Mouse (Mus musculus) hindbrain, embryonic 15.5 days (tissue): ENCODE measurements at regions not wholly inside any gene's neighbourhood (a gene's known extent, or its start where the extent isn't known, plus 50 kb on each side); places are given as distances from the start of the nearest gene placed in this dataset.
A peak's percentile ranks its signal among the peaks of the same experiment; 100 is the strongest.

Experiments used
- ATAC-seq: fragments of 200-750 bp; cut with Nextera tagmentation; 2 replicates; pipeline ENCODE4 v1.8.0; 2017; ENCODE audit warnings: low read depth, moderate number of reproducible peaks, moderate TSS enrichment; ENCODE audit not compliant: low FRiP score
- H3K27ac ChIP-seq: fragments of 300-500 bp; sonication (generic); replicated peaks from 2 replicates; pipeline ENCODE4 v1.5.1; 2015; ENCODE audit warnings: mild to moderate bottlenecking, inconsistent platforms
- H3K27me3 ChIP-seq: fragments of 300-500 bp; sonication (generic); 2 replicates; pipeline ENCODE4 v1.6.1; 2015; ENCODE audit warnings: control low read depth, inconsistent platforms
- H3K36me3 ChIP-seq: fragments of 300-500 bp; sonication (generic); 2 replicates; pipeline ENCODE4 v1.6.1; 2015; ENCODE audit warnings: control low read depth, inconsistent platforms
- H3K4me1 ChIP-seq: fragments of 300-500 bp; sonication (generic); replicated peaks from 2 replicates; pipeline ENCODE4 v1.6.1; 2015; ENCODE audit warnings: control low read depth, inconsistent platforms
- H3K4me2 ChIP-seq: fragments of 300-500 bp; sonication (generic); 2 replicates; pipeline ENCODE4 v1.6.1; 2015; ENCODE audit warnings: moderate library complexity, mild to moderate bottlenecking, inconsistent platforms
- H3K4me3 ChIP-seq: fragments of 300-500 bp; sonication (generic); 2 replicates; pipeline ENCODE4 v1.5.1; 2015; ENCODE audit warnings: mild to moderate bottlenecking, inconsistent platforms
- H3K9ac ChIP-seq: fragments of 300-500 bp; sonication (generic); 2 replicates; pipeline ENCODE4 v1.6.1; 2015; ENCODE audit warnings: inconsistent platforms
- H3K9me3 ChIP-seq: fragments of 300-500 bp; sonication (generic); 2 replicates; pipeline ENCODE4 v1.6.1; 2016; ENCODE audit warnings: control low read depth, inconsistent platforms
- WGBS: fragments of 180-500 bp; shearing (Covaris S2); methylation state at CpG from one replicate; pipeline ENCODE4 v1.1.7; 2015; 5-methylcytosine and 5-hydroxymethylcytosine counted together

DNA sequence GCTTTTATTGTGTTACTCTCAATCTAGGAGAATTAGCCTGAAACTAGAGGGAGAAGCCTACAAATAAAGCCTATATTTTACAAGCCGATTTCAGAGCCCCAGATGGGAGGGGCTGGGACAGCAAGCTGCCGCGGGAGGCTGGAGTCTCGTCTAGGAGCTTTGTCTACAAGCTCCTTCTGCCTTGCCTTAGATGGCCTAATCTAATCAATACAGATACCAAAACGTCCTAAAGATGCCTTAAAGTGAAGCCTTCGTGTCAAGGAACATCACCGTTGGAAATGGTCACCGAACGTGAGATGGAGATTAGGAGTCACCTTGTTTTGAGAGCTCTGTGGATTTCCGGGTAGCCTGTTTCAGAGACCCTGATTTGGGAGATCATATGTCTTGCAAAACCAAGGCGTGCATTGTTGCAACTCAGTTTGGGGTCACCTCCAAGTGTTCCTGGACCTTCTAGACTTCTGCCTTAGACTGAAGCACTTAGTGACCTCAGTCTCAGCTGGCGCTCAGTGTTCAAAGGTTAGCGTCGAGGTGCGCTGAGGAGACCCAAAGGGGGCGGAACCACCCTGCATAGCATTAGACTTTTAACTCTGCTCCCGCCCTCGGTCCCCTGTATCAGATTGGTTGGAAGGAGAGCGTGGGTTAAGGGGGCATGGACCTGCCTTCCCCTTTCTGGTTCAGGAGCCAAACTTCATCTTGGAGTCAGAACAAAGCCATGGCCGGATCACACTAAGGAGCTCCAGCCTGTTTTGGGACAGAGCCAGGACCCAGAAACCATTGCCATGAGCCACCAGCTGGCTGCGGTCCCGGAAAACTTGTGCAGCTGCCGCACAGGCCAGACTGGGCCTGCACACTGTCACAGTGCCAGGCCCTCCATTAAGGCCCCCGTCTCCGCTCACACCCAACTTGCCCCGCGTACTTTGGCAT is 174.9 kb upstream of the Jmjd1c start:
- H3K27me3 ChIP-seq: no peaks in the 10 kb centered on the region
- H3K36me3 ChIP-seq: no peaks in the 10 kb centered on the region
- 9% methylated on average over 27 of the region's 27 CpGs for WGBS
- H3K4me3 ChIP-seq: peak overlapping the region; percentile 15
- H3K4me1 ChIP-seq: peaks cover 38% of the 10 kb centered on the region
- peak overlapping the region; percentile 51 for H3K4me2 ChIP-seq
- no peaks in the 10 kb centered on the region for H3K9me3 ChIP-seq
- H3K27ac ChIP-seq: peak overlapping the region; percentile 90
- peak overlapping the region; percentile 28; the same call in 1 of the 2 replicates for H3K9ac ChIP-seq
- peak; percentile 91 for ATAC-seq

GRCm38 (mm10) chr10:66921776-66922175 is 174.1 kb upstream of the Jmjd1c start:
- H3K4me1 ChIP-seq: peaks cover 38% of the 10 kb centered on the region
- H3K4me2 ChIP-seq: peak overlapping the region; percentile 51
- no peaks in the 10 kb centered on the region for H3K36me3 ChIP-seq
- H3K9ac ChIP-seq: no peak overlapping the region
- no peaks in the 10 kb centered on the region for H3K9me3 ChIP-seq
- H3K4me3 ChIP-seq: no peak overlapping the region
- H3K27ac ChIP-seq: peak overlapping the region; percentile 90
- WGBS: 36% methylated on average over 6 of the region's 6 CpGs
- ATAC-seq: no peak
- H3K27me3 ChIP-seq: no peaks in the 10 kb centered on the region

- H3K9ac ChIP-seq: no peak overlapping the region
- H3K27me3 ChIP-seq: no peaks in the 10 kb centered on the region
- no peaks in the 10 kb centered on the region for H3K36me3 ChIP-seq
- peak overlapping the region; percentile 90 for H3K27ac ChIP-seq
- no peaks in the 10 kb centered on the region for H3K9me3 ChIP-seq
- no peak for ATAC-seq
- no peak overlapping the region for H3K4me2 ChIP-seq
- 66% methylated on average over 6 of the region's 6 CpGs for WGBS
- peaks cover 38% of the 10 kb centered on the region for H3K4me1 ChIP-seq
- no peak overlapping the region for H3K4me3 ChIP-seq
These were observed 173.6 kb upstream of the Jmjd1c start for GRCm38 (mm10) chr10:66922314-66922713.

DNA sequence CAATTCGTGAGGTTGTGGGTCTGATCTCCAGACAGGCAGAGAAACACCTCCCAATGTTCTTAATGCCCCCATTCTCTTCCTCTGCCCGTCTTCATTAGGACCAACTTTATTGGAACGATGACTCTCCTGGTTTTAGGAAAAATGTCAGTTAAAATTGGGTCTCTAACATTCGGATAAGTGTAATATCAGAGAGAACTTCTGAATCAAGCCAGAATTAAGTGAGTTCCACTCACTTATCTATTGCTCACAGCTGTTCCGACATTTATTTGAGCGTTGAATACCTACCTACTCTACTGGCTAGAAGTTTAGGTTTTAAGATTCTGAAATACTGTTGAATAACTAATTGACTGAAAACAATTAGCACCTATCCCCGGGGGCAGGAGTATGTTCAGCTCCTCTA is 172.0 kb upstream of the Jmjd1c start:
- Histone ChIP-seq H3K9ac (no peak overlapping the region), H3K4me2 (no peak overlapping the region), H3K4me3 (no peak overlapping the region), H3K36me3 (no peaks in the 10 kb centered on the region), H3K27me3 (no peaks in the 10 kb centered on the region), H3K4me1 (peaks cover 38% of the 10 kb centered on the region), H3K27ac (no peak overlapping the region), H3K9me3 (no peaks in the 10 kb centered on the region)
- no peak for ATAC-seq
- WGBS: 85% methylated on average over 7 of the region's 7 CpGs

GRCm38 (mm10) chr10:66924418-66924817 is 171.5 kb upstream of the Jmjd1c start:
- 83% methylated on average over 16 of the region's 16 CpGs for WGBS
- H3K4me1 ChIP-seq: peaks cover 37% of the 10 kb centered on the region
- H3K36me3 ChIP-seq: no peaks in the 10 kb centered on the region
- no peak overlapping the region for H3K4me2 ChIP-seq
- H3K4me3 ChIP-seq: no peak overlapping the region
- no peak overlapping the region for H3K9ac ChIP-seq
- ATAC-seq: no peak
- no peaks in the 10 kb centered on the region for H3K27me3 ChIP-seq
- no peaks in the 10 kb centered on the region for H3K9me3 ChIP-seq
- H3K27ac ChIP-seq: no peak overlapping the region

GRCm38 (mm10) chr10:66925553-66926127 is 170.3 kb upstream of the Jmjd1c start:
- no peaks in the 10 kb centered on the region for H3K36me3 ChIP-seq
- no peak overlapping the region for H3K4me3 ChIP-seq
- no peak overlapping the region for H3K27ac ChIP-seq
- no peak overlapping the region for H3K4me2 ChIP-seq
- peaks cover 25% of the 10 kb centered on the region for H3K4me1 ChIP-seq
- ATAC-seq: no peak
- WGBS: 55% methylated on average over 6 of the region's 6 CpGs
- no peaks in the 10 kb centered on the region for H3K27me3 ChIP-seq
- H3K9me3 ChIP-seq: no peaks in the 10 kb centered on the region
- no peak overlapping the region for H3K9ac ChIP-seq

DNA sequence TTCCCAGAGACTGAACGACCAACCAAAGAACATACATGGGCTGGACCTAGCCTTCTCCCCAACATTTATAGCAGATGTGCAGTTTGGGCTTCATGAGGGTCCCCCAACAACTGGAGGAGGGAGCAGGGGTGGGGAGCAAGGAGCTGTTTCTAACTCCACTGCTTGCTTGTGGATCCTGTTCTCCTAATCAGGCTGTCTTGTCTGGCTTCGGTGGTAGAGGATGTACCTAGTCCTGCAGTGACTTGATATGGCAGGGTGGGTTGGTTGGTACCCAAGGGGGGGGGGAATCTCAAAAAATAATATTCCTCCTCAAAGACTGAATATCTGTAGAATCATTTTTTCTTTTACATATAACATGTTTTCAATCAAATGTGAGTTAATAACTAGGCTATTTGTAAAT is 168.3 kb upstream of the Jmjd1c start:
- Histone ChIP-seq H3K4me2 (no peak overlapping the region), H3K36me3 (no peaks in the 10 kb centered on the region), H3K27ac (no peak overlapping the region), H3K4me3 (no peak overlapping the region), H3K9ac (no peak overlapping the region), H3K4me1 (peaks cover 5% of the 10 kb centered on the region; the same call in 1 of the 2 replicates), H3K9me3 (no peaks in the 10 kb centered on the region), H3K27me3 (no peaks in the 10 kb centered on the region)
- WGBS: 85% methylated on average over 2 of the region's 2 CpGs
- no peak for ATAC-seq

DNA sequence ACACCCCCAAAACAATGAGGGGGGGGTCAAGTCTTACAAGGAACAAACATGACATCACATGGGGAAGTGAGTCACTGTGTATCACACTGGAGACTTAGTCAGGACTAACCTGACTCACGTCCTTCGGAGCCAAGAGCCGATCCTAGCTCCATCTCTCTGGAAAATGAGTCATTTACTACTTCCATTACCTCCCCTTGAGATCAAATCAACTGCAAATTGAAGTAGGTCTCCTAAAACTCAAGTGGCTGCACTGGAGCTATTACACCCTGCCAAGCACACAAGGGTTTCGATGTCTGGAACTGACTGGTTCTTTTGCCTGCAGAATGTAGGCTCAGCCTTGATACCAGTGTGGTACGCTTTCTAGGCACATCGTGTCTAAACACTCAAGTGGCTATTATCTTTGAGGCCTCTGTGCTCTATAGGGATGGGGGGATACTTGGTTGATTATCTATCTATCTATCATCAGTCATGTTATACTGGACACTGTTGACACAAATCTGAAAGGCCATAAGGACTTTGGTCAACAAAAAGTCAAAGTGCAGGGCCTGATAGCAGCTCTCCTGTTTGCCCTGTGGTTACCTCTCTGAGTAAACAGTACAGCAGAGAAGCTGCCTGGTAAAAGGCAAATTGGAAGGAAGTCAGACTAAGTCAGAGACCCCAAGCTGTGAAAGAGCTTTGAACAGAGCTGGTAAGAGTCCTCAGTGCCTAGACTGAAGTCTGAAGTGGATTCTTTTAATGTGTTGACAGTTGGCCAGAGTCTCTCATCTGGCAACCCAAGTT is 167.5 kb upstream of the Jmjd1c start:
- Histone ChIP-seq H3K4me1 (no peaks in the 10 kb centered on the region), H3K4me2 (no peak overlapping the region), H3K9me3 (no peaks in the 10 kb centered on the region), H3K27me3 (no peaks in the 10 kb centered on the region), H3K36me3 (no peaks in the 10 kb centered on the region), H3K9ac (no peak overlapping the region), H3K4me3 (no peak overlapping the region), H3K27ac (no peak overlapping the region)
- ATAC-seq: no peak
- 73% methylated on average over 6 of the region's 6 CpGs for WGBS

- H3K27ac ChIP-seq: no peak overlapping the region
- ATAC-seq: no peak
- 75% methylated on average over 10 of the region's 10 CpGs for whole genome bisulfite sequencing
- H3K9ac ChIP-seq: no peak overlapping the region
- H3K4me2 ChIP-seq: no peak overlapping the region
- H3K4me3 ChIP-seq: no peak overlapping the region
- H3K27me3 ChIP-seq: no peaks in the 10 kb centered on the region
- no peaks in the 10 kb centered on the region for H3K4me1 ChIP-seq
- no peaks in the 10 kb centered on the region for H3K9me3 ChIP-seq
- no peaks in the 10 kb centered on the region for H3K36me3 ChIP-seq
These were observed 165.4 kb upstream of the Jmjd1c start for GRCm38 (mm10) chr10:66930563-66930962.

DNA sequence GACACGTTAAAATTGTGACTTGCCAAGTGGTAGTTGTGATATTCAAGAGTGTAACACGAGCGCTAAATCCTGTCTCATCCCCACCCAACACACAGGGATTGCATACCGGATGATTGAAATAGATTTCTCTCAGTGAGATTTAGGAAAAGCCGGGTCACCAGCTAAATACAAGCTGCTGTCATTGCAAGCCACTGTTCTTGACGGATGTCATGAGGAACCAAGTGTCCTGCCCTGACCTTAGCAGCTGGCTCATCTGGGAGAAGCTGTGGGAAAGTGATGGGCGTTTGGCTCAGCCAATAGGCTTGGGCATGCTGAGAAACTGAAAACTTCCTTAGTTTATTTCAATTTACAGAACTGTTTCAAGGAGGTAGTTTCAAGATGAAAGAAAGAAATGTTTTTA is 164.4 kb upstream of the Jmjd1c start:
- Histone ChIP-seq H3K9me3 (no peaks in the 10 kb centered on the region), H3K4me3 (no peak overlapping the region), H3K36me3 (no peaks in the 10 kb centered on the region), H3K27me3 (no peaks in the 10 kb centered on the region), H3K9ac (no peak overlapping the region), H3K4me1 (no peaks in the 10 kb centered on the region), H3K27ac (no peak overlapping the region), H3K4me2 (no peak overlapping the region)
- ATAC-seq: no peak
- 77% methylated on average over 7 of the region's 7 CpGs for WGBS

DNA sequence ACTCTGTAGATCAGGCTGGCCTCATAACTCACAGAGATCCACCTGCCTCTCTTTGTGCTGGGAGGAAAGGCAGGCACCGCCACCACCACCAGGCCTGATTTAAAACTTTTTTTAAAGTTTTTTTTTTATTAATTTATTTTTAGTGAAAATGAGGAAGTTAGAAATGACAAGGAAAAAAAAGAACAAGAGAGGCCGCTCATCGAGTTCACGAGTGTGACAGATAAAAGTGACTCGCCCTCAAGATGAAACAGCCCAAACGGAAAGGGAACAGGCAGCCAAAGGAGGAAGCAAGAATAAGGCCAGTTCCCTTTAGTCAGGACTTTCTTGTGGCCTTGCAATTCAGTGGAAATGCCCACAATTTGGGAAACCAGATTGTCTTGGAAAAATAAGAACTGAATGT is 163.4 kb upstream of the Jmjd1c start:
- H3K4me2 ChIP-seq: no peak overlapping the region
- no peak overlapping the region for H3K4me3 ChIP-seq
- no peak for ATAC-seq
- H3K4me1 ChIP-seq: no peaks in the 10 kb centered on the region
- 91% methylated on average over 6 of the region's 6 CpGs for WGBS
- no peaks in the 10 kb centered on the region for H3K27me3 ChIP-seq
- no peaks in the 10 kb centered on the region for H3K36me3 ChIP-seq
- H3K9me3 ChIP-seq: no peaks in the 10 kb centered on the region
- no peak overlapping the region for H3K9ac ChIP-seq
- H3K27ac ChIP-seq: no peak overlapping the region

DNA sequence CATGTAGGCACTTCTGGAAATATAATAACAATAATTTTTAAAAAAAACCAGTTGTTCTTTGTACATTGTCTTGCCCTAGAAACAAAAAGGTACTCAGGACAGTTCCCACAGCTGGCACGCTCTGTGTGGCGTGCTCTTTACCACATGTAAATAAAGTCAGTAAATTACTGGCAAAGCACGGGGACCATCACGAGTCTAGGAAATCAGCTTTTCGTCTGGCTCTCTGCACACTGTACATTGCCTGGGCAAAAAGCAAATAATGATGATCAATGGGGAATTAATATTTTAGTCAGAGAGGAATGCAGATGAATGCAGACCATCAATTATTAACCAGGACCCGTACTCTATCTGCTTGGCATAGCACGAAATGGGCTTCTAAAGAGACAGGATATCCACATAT is 162.2 kb upstream of the Jmjd1c start:
- Histone ChIP-seq H3K36me3 (no peaks in the 10 kb centered on the region), H3K27me3 (no peaks in the 10 kb centered on the region), H3K9me3 (no peaks in the 10 kb centered on the region), H3K4me2 (no peak overlapping the region), H3K4me3 (no peak overlapping the region), H3K4me1 (no peaks in the 10 kb centered on the region), H3K27ac (no peak overlapping the region), H3K9ac (no peak overlapping the region)
- WGBS: 63% methylated on average over 7 of the region's 7 CpGs
- no peak for ATAC-seq
